Mouse (Mus musculus) ES-Bruce4 (cell line): Measurements from ENCODE around the gene Slit3.

Experiments used
- CTCF ChIP-seq: IDR thresholded peaks from one replicate; pipeline ENCODE4 v1.8.1; 2011; ENCODE audit warnings: low read depth, low read length
- EP300 ChIP-seq: IDR thresholded peaks from 2 replicates; pipeline ENCODE4 v1.6.1; 2011; ENCODE audit warnings: low read depth, low read length; ENCODE audit not compliant: insufficient read depth
- POLR2A ChIP-seq: IDR thresholded peaks from one replicate; pipeline ENCODE4 v1.8.1; 2011; ENCODE audit warnings: low read length; ENCODE audit not compliant: insufficient read depth

- no peak for TF ChIP-seq POLR2A
- TF ChIP-seq CTCF, result no peak
- no peak for TF ChIP-seq EP300
Measured at GRCm38 (mm10) chr11:35561760-35562159, 440.7 kb downstream of the Slit3 start.
